Mouse (Mus musculus): ENCODE measurements around the gene Mapk8ip2.

GRCm38 (mm10) chr15:89428136-89428790 is 25.4 kb upstream of the Mapk8ip2 start:
- TF ChIP-seq TAL1 (IDR thresholded peaks at IDR 0.05; ENCODE audit: low read length) (no peak), GATA1 (IDR thresholded peaks at IDR 0.05; ENCODE audit: low read length) (no peak)
